Mouse (Mus musculus): ENCODE measurements at regions not wholly inside any gene's neighbourhood (a gene's known extent, or its start where the extent isn't known, plus 50 kb on each side); places are given as distances from the start of the nearest gene placed in this dataset.

DNA sequence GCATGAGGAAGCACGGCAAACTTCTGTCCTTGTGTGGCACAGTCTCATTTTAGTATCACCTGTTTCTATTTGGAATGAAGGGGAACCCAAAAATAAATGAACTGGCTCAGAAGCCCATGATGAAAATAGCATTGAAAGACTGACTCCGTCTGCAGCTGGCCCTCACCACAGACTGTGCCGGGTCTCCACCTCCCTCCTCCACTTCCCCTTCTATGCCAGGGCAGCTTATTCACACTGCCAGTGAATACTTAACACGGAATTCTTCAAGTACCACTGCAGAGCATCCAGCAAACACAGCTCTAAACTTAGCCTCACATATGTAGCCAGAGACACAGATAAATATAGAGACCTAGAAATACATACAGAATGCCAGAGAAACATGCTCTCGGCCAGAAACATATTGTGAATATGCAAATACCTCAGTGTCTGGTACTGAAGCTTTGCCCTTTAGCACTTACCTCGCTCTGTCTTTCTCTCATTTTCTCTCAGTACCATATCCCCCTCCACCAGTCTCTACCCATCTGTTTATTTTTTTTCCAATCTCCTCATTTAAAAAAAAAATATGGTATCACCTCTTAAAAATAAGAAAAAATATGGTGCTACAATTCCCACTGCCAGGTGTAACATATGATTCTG lies 311.8 kb downstream of the Olfr1505 start:
- TF ChIP-seq CTCF (IDR thresholded peaks at IDR 0.05; ENCODE audit: low read depth), result no peak
- no peak for TF ChIP-seq EP300 (IDR thresholded peaks at IDR 0.05; ENCODE audit: low read depth)
